Mouse (Mus musculus) spleen, adult 2 months (tissue): ENCODE measurements around the gene 2010300C02Rik. TPM values are rescaled to one million over a fixed set of nuclear protein-coding genes. Genes with fewer than 3 reads are reported as not detected.

ENCODE experiments used
- DNase-seq, 2 experiments: peaks; one replicate each; pipeline versions ENCODE4 v3.0.0 to v3.0.0-alpha.2; 2012 to 2021; ENCODE audit warnings: low spot score in 2 of 2, low read depth in 1 of 2
- H3K27ac ChIP-seq: fragments of 200-500 bp; 2 replicates; pipeline ENCODE4 v1.5.1; 2012; ENCODE audit warnings: low read length, inconsistent platforms; ENCODE audit not compliant: insufficient read depth
- H3K27me3 ChIP-seq: fragments of 200-500 bp; 2 replicates; pipeline ENCODE4 v1.6.1; 2012; ENCODE audit warnings: mild to moderate bottlenecking, moderate library complexity, low read length, inconsistent platforms; ENCODE audit not compliant: control insufficient read depth, insufficient read depth
- H3K36me3 ChIP-seq: fragments of 200-500 bp; 2 replicates; pipeline ENCODE4 v1.6.1; 2012; ENCODE audit warnings: mild to moderate bottlenecking, low read length, inconsistent platforms; ENCODE audit not compliant: control insufficient read depth, insufficient read depth
- H3K4me1 ChIP-seq: fragments of 200-500 bp; 2 replicates; pipeline ENCODE4 v1.6.1; 2011; ENCODE audit warnings: inconsistent platforms; ENCODE audit not compliant: control insufficient read depth, insufficient read depth, insufficient read length
- H3K4me3 ChIP-seq: fragments of 200-500 bp; 2 replicates; pipeline ENCODE4 v1.5.1; 2011; ENCODE audit warnings: mild to moderate bottlenecking, inconsistent platforms; ENCODE audit not compliant: insufficient read depth, insufficient read length; ENCODE audit errors: extremely low read depth
- CTCF ChIP-seq: fragments of 200-500 bp; IDR thresholded peaks from 2 replicates; pipeline ENCODE4 v1.5.1; 2011; ENCODE audit warnings: mild to moderate bottlenecking, inconsistent platforms; ENCODE audit not compliant: insufficient read depth, insufficient read length, insufficient replicate concordance; ENCODE audit errors: extremely low read depth
- POLR2A ChIP-seq: fragments of 200-500 bp; IDR thresholded peaks from 2 replicates; pipeline ENCODE4 v1.6.1; 2011; ENCODE audit warnings: low read depth, low read length, inconsistent platforms
- WGBS: fragments of 180-500 bp; shearing (Covaris S2); methylation state at CpG from one replicate; pipeline ENCODE4 v1.1.7; 2018; 5-methylcytosine and 5-hydroxymethylcytosine counted together
- polyA plus RNA-seq: library from polyadenylated mRNA; depleted of rRNA; stranded (reverse); fragments of >200 nt; gene quantifications from 2 replicates; pipeline ENCODE4 v1.2.3, GENCODE M21; 2012

Gene 2010300C02Rik
- polyA plus RNA-seq, 1 experiment = 0.96 TPM

GRCm38 (mm10) chr1:37738895-37739294 is 19.0 kb upstream of the 2010300C02Rik start:
- 24% methylated on average over 2 of the region's 2 CpGs for WGBS
- H3K36me3 ChIP-seq = no peaks in the 10 kb centered on the region
- DNase-seq = no peak
- TF ChIP-seq CTCF = no peak
- TF ChIP-seq POLR2A = no peak
- no peak overlapping the region for H3K27ac ChIP-seq
- H3K27me3 ChIP-seq = no peaks in the 10 kb centered on the region
- H3K4me1 ChIP-seq = no peaks in the 10 kb centered on the region; the same call in 1 of the 2 replicates
- no peak overlapping the region for H3K4me3 ChIP-seq

- Histone ChIP-seq H3K27ac (no peak overlapping the region), H3K27me3 (no peaks in the 10 kb centered on the region), H3K4me1 (no peaks in the 10 kb centered on the region; the same call in 1 of the 2 replicates), H3K36me3 (no peaks in the 10 kb centered on the region), H3K4me3 (no peak overlapping the region)
- WGBS = 87% methylated on average over 4 of the region's 4 CpGs
- TF ChIP-seq CTCF (no peak), POLR2A (no peak)
- DNase-seq = no peak
Measured at GRCm38 (mm10) chr1:37737045-37737444, 17.2 kb upstream of the 2010300C02Rik start.

- no peaks in the 10 kb centered on the region for H3K27me3 ChIP-seq
- H3K4me3 ChIP-seq = no peak overlapping the region
- no peak overlapping the region for H3K27ac ChIP-seq
- TF ChIP-seq CTCF = no peak
- no peak for TF ChIP-seq POLR2A
- 82% methylated on average over 5 of the region's 5 CpGs for WGBS
- no peak for DNase-seq
- no peaks in the 10 kb centered on the region for H3K36me3 ChIP-seq
- H3K4me1 ChIP-seq = no peaks in the 10 kb centered on the region; the same call in 1 of the 2 replicates
Measured at GRCm38 (mm10) chr1:37735932-37736331, 16.0 kb upstream of the 2010300C02Rik start.

- no peak for TF ChIP-seq POLR2A
- no peak for TF ChIP-seq CTCF
- Histone ChIP-seq H3K36me3 (no peaks in the 10 kb centered on the region), H3K27me3 (no peaks in the 10 kb centered on the region), H3K4me1 (no peaks in the 10 kb centered on the region; the same call in 1 of the 2 replicates), H3K27ac (no peak overlapping the region), H3K4me3 (no peak overlapping the region)
- 70% methylated on average over 7 of the region's 7 CpGs for WGBS
- no peak for DNase-seq
Measured at GRCm38 (mm10) chr1:37734841-37735240, 15.0 kb upstream of the 2010300C02Rik start.

- no peak for DNase-seq
- no peak overlapping the region for H3K4me3 ChIP-seq
- H3K27me3 ChIP-seq = no peaks in the 10 kb centered on the region
- H3K36me3 ChIP-seq = no peaks in the 10 kb centered on the region
- H3K27ac ChIP-seq = no peak overlapping the region; the same call in 1 of the 2 replicates
- 91% methylated on average over 8 of the region's 8 CpGs for WGBS
- no peak for TF ChIP-seq CTCF
- no peaks in the 10 kb centered on the region for H3K4me1 ChIP-seq
Measured at GRCm38 (mm10) chr1:37729353-37729752, 9.5 kb upstream of the 2010300C02Rik start.

GRCm38 (mm10) chr1:37728053-37728452 is 8.2 kb upstream of the 2010300C02Rik start:
- H3K36me3 ChIP-seq = no peaks in the 10 kb centered on the region
- H3K4me1 ChIP-seq = no peaks in the 10 kb centered on the region
- no peak for DNase-seq
- no peak overlapping the region for H3K27ac ChIP-seq
- no peaks in the 10 kb centered on the region for H3K27me3 ChIP-seq
- no peak overlapping the region for H3K4me3 ChIP-seq
- 35% methylated on average over 10 of the region's 10 CpGs for WGBS
- no peak for TF ChIP-seq POLR2A
- TF ChIP-seq CTCF = no peak

GRCm38 (mm10) chr1:37727186-37727585 is 7.3 kb upstream of the 2010300C02Rik start:
- no peak for DNase-seq
- 64% methylated on average over 8 of the region's 8 CpGs for WGBS
- H3K27ac ChIP-seq = no peak overlapping the region
- no peaks in the 10 kb centered on the region for H3K36me3 ChIP-seq
- no peaks in the 10 kb centered on the region for H3K4me1 ChIP-seq
- no peak for TF ChIP-seq CTCF
- TF ChIP-seq POLR2A = no peak
- H3K27me3 ChIP-seq = no peaks in the 10 kb centered on the region
- no peak overlapping the region for H3K4me3 ChIP-seq

- Histone ChIP-seq H3K36me3 (no peaks in the 10 kb centered on the region), H3K4me3 (no peak overlapping the region), H3K4me1 (no peaks in the 10 kb centered on the region), H3K27me3 (no peaks in the 10 kb centered on the region), H3K27ac (no peak overlapping the region)
- no peak for DNase-seq
- WGBS = 54% methylated on average over 8 of the region's 8 CpGs
- TF ChIP-seq CTCF (no peak), POLR2A (no peak)
Measured at GRCm38 (mm10) chr1:37726426-37726825, 6.5 kb upstream of the 2010300C02Rik start.
